Mouse (Mus musculus): ENCODE data around the gene Scamp1.
"Not testable (repeated sequence)": the region's sequence is repeated elsewhere in the genome, so short reads cannot be mapped to it uniquely, and the experiment has no call there.

Gene Scamp1

DNA sequence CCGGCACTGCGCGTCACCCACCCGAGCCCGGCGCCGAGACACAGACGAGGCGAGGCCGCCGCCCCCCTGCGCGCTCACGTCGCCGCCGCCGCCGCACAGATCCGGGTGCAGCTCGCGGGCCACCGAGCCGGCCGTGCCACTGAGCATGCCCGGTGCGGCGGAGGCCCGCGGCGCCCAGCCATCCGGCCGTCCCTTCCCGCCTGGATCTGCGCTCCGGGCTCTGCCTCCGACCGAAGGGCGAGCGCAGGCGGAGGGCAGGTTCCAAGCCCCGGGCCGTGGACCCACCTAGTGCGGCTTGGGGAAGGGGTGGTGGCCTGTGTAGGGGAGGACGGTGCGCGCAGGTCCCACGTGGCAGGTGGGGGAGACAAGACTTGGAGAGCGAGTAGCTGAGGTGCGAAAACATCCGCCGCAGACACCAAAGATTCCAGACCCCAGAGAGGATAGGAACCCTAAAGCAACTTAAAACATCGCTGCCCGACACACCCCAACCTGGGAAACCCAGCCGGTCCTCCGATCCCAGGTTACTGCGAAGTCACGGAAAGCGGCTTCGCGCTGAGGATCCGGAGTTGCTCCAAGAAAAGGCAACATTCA, at the start of gene Scamp1:
Gene Scamp1 (minus strand): TSS at position 577 of the 591 bp plus-strand sequence.
- peak; percentile 90 for DNase-seq

DNA sequence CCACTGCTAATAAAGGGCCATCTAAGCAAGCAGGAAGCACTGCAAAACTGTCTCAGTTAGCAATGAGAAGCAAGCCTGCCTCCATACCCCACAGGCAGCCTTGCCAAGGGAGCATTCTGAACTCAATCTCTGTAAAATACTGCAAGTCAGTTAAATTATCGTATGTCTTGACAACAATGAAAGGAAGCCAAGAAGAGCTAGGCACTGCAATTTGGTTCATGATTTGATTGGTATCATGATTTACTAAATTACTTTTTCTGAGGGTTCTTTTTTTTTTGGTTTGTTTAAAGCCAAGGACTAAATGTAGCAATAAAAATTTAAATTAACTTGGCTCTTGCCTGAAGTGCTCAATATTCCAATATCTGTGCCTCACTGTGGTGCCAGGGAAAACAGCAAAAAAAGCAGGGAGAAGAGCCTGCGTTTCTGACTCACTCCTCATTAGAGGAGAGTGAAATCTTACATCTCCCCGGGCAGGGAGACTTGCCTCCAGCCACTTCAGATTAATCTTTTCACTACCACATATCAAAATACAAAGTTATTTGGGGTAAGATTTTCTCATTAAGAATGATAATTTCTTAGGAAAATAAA, 44.8 kb upstream of the Scamp1 start:
- no peak for DNase-seq

DNA sequence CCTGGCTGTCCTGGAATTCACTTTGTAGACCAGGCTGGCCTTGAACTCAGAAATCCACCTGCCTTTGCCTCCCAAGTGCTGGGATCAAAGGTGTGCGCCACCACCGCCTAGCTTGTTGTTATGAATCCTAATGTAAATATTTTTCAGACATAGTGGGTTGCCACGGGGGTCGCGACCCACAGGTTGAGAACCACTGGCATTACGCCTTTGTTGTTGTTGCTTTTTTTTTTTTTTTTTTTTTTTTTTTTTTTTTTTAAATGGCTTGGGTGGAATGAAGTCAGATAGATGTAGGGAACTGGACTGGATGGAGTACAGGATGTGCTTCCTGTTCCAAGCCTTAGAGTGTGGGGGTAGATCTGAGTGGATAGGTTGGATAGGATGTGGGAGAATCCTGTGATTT, 43.3 kb upstream of the Scamp1 start:
- not testable (repeated sequence) for DNase-seq

DNA sequence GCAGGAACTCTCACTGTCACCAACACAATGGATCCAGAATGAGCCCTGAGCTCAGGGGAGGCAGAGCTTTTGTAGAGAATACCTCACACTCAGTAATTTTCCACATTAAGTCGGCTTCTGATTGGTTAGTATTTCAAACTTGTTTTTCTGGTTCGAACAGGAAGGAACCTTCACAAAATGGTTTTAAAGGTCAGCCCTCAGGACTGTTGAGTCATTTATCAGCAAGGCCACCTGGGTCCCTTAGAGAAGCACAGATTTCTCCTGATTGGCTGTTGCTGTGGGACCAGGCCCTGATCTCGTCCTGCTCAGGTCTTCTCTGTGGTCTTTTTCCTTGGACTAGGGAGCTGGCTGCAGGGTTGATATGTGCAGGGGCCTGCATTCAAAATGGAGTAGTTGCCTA, 42.4 kb upstream of the Scamp1 start:
- DNase-seq: peak; percentile 30

DNA sequence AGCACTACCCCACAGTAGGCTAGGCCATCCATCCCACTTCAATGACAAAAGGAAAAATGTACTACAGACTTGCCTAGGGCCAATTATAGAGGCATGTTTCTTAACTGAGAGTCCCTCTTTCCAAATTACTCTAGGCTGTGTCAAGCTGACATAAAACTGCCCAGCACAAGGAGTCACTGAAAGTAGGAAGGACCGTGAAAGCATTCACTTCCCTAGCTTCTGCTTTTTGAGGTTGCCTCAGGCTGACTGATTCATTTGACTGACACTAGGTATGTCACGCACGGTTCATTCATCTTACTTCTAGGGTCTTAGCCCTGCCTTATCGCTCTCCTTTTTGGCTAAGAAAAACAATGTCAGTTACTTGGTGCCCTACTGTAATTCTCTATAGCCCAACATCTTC, 36.8 kb upstream of the Scamp1 start:
- DNase-seq: no peak

DNA sequence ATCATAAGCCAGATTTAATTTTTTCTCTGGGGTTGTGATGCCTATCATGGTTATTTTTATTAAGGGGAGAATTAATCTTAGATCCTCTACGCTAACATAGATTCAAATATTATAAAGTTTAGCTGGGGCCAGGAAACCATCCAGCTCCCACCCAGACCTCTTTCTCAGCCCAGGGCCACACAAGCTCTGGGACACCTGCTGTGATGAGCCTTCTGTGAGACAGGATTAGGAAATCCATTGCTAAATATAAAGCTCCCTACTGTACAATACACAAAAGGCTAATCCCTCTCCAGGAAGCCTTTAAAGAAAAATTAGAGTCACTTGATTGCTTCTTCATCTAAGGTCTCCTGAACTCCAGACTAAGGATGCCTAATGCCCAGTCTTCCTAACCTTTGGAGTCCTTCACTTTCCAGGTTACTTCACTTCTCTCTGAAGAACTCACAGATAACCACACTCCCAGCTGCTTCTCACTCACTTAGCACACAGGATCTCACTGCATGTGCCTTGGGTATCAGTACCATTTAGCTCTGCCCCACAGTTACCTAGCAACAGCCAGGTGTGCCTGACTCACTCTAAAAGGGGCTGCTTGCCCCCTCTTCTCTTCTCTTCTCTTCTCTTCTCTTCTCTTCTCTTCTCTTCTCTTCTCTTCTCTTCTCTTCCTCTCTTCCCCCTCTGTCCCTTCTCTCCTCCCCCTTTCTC, 35.6 kb upstream of the Scamp1 start:
- DNase-seq: no peak

DNA sequence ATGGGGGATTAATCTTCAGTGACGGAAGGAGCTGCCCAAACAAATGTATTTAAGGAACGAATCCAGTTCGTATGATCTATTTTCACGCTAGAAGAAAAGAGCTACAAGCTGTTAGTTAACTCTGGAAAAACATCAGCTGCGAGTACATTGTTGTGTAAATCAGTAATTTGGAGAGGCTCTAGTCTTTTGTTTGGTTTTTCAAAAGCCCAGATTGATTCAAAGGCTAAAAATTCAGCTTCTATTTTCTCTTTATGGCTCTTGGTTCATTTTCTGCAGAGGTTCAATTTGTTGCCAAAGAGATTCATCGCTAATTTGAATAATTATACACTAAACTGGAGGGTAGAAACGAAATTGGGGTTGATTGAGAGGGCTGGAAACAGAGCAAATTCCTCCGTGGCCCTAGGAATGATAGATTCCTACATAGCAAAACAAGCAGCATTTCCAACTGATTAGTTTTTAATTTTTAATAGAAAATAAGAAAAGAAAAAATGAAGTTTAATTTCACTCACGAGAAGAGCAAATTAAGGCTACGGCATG, 31.4 kb upstream of the Scamp1 start:
- DNase-seq: no peak

DNA sequence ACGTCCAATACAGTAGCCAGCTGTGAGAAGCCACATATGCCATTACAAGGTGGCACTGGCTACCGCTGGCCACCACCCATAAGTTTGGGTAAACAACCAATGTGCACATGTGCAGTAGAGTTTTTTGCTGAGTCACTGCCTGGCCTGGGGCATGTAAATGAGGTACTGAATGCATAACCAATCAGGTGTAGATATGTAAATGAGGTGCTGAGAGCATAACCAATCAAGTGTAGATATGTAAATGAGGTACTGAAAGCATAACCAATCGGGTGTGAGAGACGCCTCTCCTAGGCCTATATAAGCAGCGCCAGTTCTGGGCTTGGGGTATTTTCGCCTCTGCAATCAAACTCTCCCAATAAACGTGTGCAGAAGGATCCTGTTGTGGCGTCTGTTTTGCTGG, 27.2 kb upstream of the Scamp1 start:
- DNase-seq: not testable (repeated sequence)

DNA sequence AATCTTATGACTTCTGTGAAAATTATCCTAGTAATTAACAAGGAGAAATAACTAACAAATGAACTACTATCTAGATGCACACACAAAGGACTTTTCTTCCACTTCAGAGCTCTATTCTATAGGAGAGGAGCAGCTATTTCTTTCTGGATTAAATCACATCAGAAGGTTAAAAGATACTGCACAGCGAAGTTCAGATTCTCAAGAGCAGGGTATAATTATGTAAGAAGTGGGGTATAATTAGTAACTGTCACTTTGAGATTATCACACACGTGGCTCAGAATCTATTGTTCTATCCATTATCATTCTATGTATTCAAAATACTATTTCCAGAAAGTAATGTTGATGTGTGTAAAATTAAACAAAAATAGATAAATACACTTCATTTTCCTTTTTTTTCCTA, 22.6 kb upstream of the Scamp1 start:
- DNase-seq: no peak

DNA sequence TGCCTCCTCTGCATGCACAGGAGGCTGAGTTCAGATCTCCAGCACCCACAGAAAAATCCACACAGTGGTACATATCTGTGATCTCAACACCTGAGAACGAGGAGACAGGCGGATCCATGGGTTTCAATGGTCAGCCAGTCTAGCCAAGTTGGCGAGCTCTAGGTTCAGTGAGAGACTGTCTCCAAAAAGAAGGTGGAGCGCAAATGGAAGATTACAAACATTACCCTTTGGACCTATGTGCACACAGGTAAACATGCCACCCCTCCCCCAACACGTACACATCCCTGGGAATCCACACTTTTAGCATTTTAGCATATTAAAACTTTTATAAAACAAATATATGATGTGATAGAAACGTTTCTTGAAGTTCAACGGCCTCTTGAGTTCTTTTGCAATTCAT, 21.9 kb upstream of the Scamp1 start:
- DNase-seq: no peak

DNA sequence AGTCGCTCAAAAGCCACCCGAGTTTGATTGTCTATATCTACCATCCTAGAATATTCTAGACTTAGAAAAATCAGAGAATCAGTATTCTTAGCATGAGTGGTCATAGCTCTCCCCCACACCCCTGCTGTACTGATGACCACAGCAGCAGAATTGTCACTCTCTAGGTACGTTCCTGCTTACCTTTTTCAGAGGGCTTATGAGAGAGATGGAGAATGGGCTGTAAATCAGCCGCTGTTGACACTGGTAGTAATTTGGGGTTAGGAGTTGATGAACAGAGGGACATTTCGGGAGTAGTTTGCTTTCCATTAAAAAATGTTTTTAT, 21.3 kb upstream of the Scamp1 start:
- no peak for DNase-seq

DNA sequence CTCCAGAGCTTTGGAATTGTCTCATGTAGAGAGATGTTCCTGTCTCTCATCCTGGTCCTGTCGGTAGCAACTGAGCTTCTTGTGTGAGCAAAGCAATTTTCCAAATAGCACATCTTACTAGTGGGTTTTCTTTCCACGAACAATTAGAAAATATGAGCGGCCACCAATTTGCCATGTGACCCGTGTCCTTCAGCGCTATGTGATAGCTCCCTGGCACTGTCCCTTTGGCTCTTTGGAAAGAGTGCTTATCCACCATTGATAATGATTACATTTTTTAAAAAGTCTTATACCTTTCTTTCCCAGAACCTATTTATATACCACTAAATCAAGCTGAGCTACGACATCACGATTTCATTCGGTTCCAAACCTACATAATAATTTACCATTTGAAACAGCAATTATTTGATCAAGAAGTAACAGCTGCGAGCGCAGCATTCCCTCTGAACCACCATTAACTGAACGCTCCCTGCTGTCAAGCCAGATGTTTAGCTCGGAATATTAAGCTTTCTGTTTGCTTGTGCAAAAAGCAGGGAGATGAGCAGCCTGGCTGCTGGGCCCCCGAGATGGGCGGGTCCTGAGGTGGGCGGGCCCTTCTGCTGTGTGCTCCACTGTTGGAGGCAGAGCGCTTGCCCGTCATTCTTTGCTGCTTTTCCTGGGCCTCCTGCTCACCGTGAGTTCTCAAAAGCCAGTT, 20.8 kb upstream of the Scamp1 start:
- no peak for DNase-seq

DNA sequence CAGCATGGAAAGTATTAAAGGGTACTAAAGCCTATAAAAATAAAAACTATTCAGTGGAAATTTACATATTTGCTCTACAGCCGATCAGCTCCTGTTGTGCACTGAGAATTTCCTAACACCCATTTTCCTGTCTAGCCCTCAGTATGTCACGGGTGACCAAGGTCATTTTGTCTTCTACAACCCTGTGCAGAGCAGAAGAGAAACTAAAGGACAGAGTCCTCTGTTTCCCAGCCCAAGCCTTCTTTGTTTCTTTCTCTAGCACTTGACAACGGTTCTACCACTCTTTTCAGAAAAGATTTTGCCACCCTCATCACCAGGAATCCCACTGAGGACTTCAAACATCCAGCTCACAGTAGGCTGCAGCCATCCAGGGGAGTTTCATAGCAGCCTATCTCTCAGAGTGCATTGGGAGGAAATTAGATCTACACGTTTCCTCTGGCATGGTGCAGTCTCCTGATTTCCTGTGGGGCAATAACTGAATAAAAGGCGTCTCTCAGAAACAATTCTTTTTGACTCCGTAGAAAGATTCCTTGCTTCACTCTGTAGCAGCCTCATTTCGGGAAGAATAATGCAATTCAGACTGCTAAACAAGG, 15.4 kb upstream of the Scamp1 start:
- DNase-seq: no peak

DNA sequence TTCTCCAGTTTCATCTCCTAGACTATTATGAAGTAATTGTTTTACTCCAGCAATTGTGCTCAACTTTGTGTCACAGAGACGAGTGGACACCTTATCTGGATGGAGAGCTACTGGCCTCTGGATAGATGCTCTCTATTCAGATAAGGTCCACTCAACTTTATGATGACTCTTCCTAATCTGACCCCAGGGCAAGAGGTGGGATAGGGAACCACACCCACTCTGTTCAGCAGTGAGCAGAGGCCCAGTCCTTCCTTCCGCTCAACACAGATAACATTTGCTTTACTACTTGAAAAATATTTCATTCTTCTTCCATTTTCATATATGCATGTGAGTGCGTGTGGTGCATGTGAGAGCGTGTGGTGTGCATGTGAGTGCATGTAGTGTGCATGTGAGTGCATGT, 14.6 kb upstream of the Scamp1 start:
- DNase-seq: no peak

DNA sequence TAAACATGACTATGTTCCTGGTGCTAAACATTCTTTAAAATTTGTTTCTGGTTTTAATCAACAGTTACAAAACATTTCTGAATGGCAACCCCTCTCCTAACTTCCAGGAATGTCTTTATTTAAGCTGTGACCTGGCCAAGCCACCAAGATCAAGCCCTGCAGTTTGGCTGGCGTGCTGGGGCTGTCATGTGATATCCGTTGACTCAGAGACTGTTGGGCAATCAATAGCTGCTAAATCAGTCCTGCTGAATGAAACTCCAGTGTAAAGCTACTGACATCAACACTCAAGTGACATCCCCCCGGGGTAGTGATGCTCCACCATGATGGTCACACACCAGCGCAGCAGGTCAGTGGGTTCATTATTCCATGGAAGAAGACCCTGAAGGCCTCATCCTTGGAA, 12.7 kb upstream of the Scamp1 start:
- no peak for DNase-seq

DNA sequence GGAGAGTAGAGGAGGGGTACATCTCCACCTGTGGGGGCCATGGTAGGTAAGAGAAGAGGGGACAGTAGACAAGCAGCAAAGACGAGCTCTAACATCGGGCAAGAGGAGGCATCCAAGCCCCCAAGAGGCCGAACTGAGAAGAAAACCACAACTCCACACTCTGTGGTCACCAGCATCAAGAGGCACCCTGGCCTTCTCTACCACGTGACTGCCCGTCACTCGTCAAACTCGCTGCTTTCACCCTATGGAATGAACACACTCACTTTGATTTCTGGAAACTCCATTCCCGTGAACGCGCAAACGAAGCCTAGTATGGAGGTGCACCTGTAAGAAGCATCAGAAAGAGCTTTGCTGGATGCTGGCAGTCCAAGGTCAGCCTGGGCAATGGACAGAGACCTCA, 10.7 kb upstream of the Scamp1 start:
- no peak for DNase-seq

DNA sequence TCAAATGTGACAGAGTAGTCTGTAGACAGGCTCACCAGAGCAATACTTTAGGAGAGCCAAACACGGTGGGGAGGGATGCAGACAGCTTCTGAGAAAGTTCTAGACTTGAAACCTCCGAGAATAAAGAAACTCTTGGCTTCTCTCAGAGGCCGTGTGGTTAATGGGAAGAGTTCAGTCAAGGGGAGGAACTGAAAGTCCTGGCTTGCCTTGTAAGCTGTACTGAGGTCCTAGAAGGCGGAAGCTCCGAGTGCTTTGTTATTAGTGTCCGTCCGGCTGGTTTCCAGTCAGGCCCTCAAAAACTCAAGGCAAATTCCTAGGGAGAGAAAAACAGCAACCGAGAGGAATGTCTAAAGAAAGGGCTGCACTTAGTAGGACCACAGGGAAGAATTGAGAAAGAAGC, 10.3 kb upstream of the Scamp1 start:
- DNase-seq: no peak

DNA sequence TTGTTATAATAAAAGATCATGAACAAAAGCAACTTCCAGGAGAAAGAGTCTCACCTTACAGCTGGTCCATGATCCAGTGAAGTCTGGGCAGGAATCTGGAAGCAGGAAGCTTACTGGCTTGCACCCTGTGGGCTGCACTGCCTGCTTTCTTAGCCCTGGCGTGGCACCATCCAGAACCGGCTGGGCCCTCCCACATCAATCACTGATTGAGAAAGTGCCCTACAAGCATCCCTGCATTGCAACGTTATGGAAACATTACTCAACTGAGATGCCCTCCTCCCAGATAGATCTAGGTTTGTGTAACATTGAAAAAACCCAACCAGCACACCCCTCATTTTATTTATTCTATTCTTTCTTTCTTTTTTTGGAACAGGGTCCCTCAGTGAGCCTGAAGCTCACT, 9.2 kb upstream of the Scamp1 start:
- DNase-seq: no peak

DNA sequence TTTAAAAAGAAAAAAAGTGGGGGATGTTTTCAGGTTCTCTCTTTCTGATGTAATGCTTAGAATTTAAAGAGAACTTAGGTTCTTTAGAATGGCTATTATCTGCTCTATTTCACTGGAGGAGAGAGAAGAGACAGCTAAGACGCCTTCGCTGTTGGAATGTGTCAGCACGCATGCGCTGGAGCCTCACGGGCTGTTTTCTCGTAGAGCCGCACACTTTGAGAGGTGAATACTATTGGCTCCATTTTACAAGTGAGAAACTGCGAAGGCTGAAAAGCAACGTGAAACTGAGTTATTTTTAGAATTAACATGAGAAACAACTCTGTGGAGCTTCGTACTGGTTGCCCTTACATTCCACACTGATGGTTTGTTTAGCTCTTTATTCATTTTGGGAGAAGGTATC, 8.3 kb upstream of the Scamp1 start:
- no peak for DNase-seq

DNA sequence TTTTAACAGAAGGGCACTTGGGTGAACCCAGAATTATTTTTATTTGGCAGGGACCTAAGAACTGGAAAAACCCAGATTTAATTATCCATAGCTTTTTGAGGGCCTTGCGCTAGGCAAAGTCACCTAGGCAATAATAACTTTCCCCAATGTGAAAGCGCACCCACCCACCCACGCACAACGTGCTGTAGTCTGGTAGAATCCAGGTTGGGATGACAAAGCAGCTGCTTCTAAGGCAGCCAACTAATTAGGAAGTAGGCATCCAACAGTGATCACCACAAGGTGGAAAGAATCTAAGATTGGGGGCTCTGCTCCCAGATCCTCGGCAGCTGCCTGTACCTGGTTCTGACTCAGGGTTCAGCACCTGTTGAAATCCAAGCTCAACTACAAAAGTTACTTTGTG, 538 bp upstream of the Scamp1 start:
- no peak for DNase-seq

DNA sequence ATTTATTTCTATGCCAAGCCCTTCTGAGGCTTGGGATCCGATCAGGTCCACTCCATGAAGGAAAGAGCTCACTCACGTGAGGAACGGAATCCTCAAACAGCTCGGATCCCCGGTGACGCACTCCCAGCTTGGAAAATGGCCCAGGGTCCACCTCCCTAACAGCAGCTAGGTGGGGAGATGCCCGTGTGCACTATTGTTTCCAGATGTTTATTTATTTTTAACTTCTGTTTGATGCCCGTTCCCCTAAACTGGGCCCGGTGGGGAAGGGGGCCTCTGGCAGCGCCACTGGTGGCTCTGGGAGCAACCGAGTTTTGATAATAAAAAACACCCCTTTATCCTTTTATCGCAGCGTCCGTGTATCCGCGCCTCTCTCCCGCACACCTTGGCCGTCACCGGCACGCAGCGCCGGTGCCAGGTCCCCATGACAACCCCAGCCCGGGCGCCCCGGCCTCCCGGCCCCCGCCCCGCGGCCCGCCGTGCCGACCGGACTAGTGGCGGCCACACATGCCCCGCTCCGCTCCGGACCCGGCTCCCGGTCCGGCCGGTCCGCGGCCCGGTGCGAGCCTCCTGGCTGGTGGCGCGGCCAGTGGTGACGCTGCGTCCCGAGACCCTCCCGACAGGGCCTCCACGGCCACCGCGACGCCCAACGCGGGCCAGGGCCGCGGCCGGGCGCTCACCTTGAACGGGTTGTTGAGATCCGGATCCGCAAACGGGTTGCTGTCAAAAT, 951 bp downstream of the Scamp1 start:
- peak; percentile 45 for DNase-seq

DNA sequence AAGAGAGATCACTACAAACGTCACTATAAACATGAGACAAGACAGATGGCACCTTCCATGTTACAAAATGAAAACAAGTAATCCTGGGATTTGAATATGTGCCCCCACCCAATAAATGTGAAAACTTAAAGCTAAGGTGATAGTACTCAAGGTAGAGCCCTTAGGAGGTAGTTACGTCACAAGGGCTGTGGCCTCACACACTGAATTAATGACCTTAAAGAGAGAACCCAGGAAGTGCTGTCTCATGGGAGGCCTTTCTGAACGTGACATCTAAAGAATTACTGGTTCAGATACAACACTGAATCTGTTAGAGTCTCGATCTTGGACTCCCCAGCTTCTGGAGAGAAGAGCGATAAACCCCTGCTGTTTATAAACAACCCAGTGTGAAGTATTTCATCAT, 6.2 kb downstream of the Scamp1 start:
- DNase-seq: no peak

DNA sequence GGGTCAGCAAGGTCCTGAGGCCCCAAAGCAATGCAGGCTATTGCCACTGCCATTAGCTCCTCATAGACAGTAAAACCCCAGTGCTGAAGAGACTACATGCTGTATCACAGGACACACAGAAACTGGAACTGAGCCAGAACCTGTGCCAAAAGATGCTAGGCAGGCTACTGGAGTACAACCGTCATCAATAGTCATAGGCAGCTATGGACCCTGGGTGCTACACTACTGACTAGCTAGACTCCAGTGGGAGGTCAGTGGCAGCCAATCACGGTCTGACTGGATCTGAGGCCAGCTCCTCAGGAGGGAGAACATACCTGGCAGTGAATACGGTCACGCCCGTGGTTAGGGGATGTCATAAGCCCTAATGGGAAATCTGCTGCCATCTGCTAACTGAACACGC, 14.4 kb downstream of the Scamp1 start:
- DNase-seq: no peak
